Mouse (Mus musculus) forebrain, embryonic 11.5 days (tissue): ENCODE data around the gene Camk1d. TPM values are rescaled to one million over a fixed set of nuclear protein-coding genes. Genes with fewer than 3 reads are reported as not detected.

Experiments used
- ATAC-seq: fragments of 200-750 bp; cut with Nextera tagmentation; replicated peaks from 2 replicates; pipeline ENCODE4 v1.8.0; 2017; ENCODE audit warnings: moderate TSS enrichment; ENCODE audit not compliant: low FRiP score
- DNase-seq: peaks from one replicate; pipeline ENCODE4 v3.0.0-alpha.2; 2017; ENCODE audit warnings: low spot score
- H3K27ac ChIP-seq: fragments of 300-500 bp; sonication (generic); 2 replicates; pipeline ENCODE4 v1.5.1; 2014; ENCODE audit warnings: low read depth, low read length
- H3K27me3 ChIP-seq: fragments of 300-500 bp; sonication (generic); 2 replicates; pipeline ENCODE4 v1.6.1; 2014; ENCODE audit warnings: mild to moderate bottlenecking, low read length, mixed read lengths; ENCODE audit not compliant: control insufficient read depth, insufficient read depth
- H3K36me3 ChIP-seq: fragments of 300-500 bp; sonication (generic); 2 replicates; pipeline ENCODE4 v1.6.1; 2014; ENCODE audit warnings: mild to moderate bottlenecking, low read length, moderate library complexity, mixed read lengths; ENCODE audit not compliant: control insufficient read depth, insufficient read depth
- H3K4me1 ChIP-seq: fragments of 300-500 bp; sonication (generic); replicated peaks from 2 replicates; pipeline ENCODE4 v1.6.1; 2014; ENCODE audit warnings: low read length, mixed read lengths; ENCODE audit not compliant: control insufficient read depth, insufficient read depth
- H3K4me2 ChIP-seq: fragments of 300-500 bp; sonication (generic); 2 replicates; pipeline ENCODE4 v1.6.1; 2014; ENCODE audit warnings: low read depth, mild to moderate bottlenecking, low read length, moderate library complexity, mixed read lengths; ENCODE audit not compliant: severe bottlenecking
- H3K4me3 ChIP-seq: fragments of 300-500 bp; sonication (generic); 2 replicates; pipeline ENCODE4 v1.5.1; 2014; ENCODE audit warnings: low read depth, low read length
- H3K9ac ChIP-seq: fragments of 300-500 bp; sonication (generic); 2 replicates; pipeline ENCODE4 v1.6.1; 2014; ENCODE audit warnings: low read length
- H3K9me3 ChIP-seq: fragments of 300-500 bp; sonication (generic); 2 replicates; pipeline ENCODE4 v1.6.1; 2016; ENCODE audit warnings: low read length, mixed read lengths; ENCODE audit not compliant: control insufficient read depth
- WGBS: fragments of 180-500 bp; shearing (Covaris S2); extraction: QIAGEN DNeasy Blood & Tissue Kit; methylation state at CpG from one replicate; pipeline ENCODE4 v1.1.7; 2014; 5-methylcytosine and 5-hydroxymethylcytosine counted together
- polyA plus RNA-seq: library from polyadenylated mRNA; unstranded; fragments of >200 nt; fragmentation: Nextera tagmentation; extraction: Ambion mirVana; gene quantifications from 2 replicates; pipeline ENCODE4 v1.2.1, GENCODE M21; 2014

The Camk1d gene
- polyA plus RNA-seq, 1 experiment from 2014 or later = 2.2 TPM

- ATAC-seq (no peak), DNase-seq (no peak)
- no peak overlapping the region for H3K4me2 ChIP-seq
- H3K9ac ChIP-seq = no peak overlapping the region
- H3K9me3 ChIP-seq = no peaks in the 10 kb centered on the region
- no peak overlapping the region for H3K27ac ChIP-seq
- WGBS = 66% methylated on average over 9 of the region's 9 CpGs
- H3K4me3 ChIP-seq = no peak overlapping the region
- H3K36me3 ChIP-seq = no peaks in the 10 kb centered on the region
- H3K4me1 ChIP-seq = 0 out of 2 replicates have a peak, but pooled peaks cover 3% of the 10 kb centered on the region
- no peaks in the 10 kb centered on the region for H3K27me3 ChIP-seq
Measured at GRCm38 (mm10) chr2:5577399-5578129, 136.8 kb downstream of the Camk1d start.

- no peaks in the 10 kb centered on the region for H3K36me3 ChIP-seq
- H3K4me2 ChIP-seq = no peak overlapping the region
- DNase-seq (no peak), ATAC-seq (no peak)
- no peak overlapping the region for H3K9ac ChIP-seq
- H3K4me1 ChIP-seq = 0 out of 2 replicates have a peak, but pooled peaks cover 3% of the 10 kb centered on the region
- 78% methylated on average over 10 of the region's 10 CpGs for WGBS
- no peaks in the 10 kb centered on the region for H3K9me3 ChIP-seq
- H3K27me3 ChIP-seq = no peaks in the 10 kb centered on the region
- no peak overlapping the region for H3K4me3 ChIP-seq
- no peak overlapping the region for H3K27ac ChIP-seq
Measured at GRCm38 (mm10) chr2:5572314-5573006, 141.9 kb downstream of the Camk1d start.

- no peak overlapping the region for H3K27ac ChIP-seq
- H3K9ac ChIP-seq = no peak overlapping the region
- H3K4me3 ChIP-seq = no peak overlapping the region
- WGBS = 88% methylated on average over 5 of the region's 5 CpGs
- H3K4me2 ChIP-seq = no peak overlapping the region
- H3K36me3 ChIP-seq = no peaks in the 10 kb centered on the region
- ATAC-seq = no peak
- H3K9me3 ChIP-seq = no peaks in the 10 kb centered on the region
- no peaks in the 10 kb centered on the region for H3K4me1 ChIP-seq
- no peak for DNase-seq
- no peaks in the 10 kb centered on the region for H3K27me3 ChIP-seq
Measured at GRCm38 (mm10) chr2:5566611-5567010, 147.7 kb downstream of the Camk1d start.

- Histone ChIP-seq H3K4me3 (no peak overlapping the region), H3K36me3 (no peaks in the 10 kb centered on the region), H3K4me1 (no peaks in the 10 kb centered on the region), H3K4me2 (no peak overlapping the region), H3K27me3 (no peaks in the 10 kb centered on the region), H3K9ac (no peak overlapping the region), H3K27ac (no peak overlapping the region), H3K9me3 (no peaks in the 10 kb centered on the region)
- ATAC-seq (no peak), DNase-seq (no peak)
- 89% methylated on average over 4 of the region's 4 CpGs for WGBS
Measured at GRCm38 (mm10) chr2:5563685-5564084, 150.6 kb downstream of the Camk1d start.

- H3K4me2 ChIP-seq = no peak overlapping the region
- no peaks in the 10 kb centered on the region for H3K36me3 ChIP-seq
- ATAC-seq (no peak), DNase-seq (no peak)
- H3K9me3 ChIP-seq = no peaks in the 10 kb centered on the region
- no peak overlapping the region for H3K9ac ChIP-seq
- no peaks in the 10 kb centered on the region for H3K4me1 ChIP-seq
- H3K27me3 ChIP-seq = no peaks in the 10 kb centered on the region
- no peak overlapping the region for H3K4me3 ChIP-seq
- 93% methylated on average over 3 of the region's 3 CpGs for WGBS
- H3K27ac ChIP-seq = no peak overlapping the region
Measured at GRCm38 (mm10) chr2:5561446-5561845, 152.9 kb downstream of the Camk1d start.

- no peaks in the 10 kb centered on the region for H3K27me3 ChIP-seq
- no peak overlapping the region for H3K9ac ChIP-seq
- no peaks in the 10 kb centered on the region for H3K4me1 ChIP-seq
- no peak for DNase-seq
- no peak overlapping the region for H3K27ac ChIP-seq
- ATAC-seq = no peak
- H3K4me3 ChIP-seq = no peak overlapping the region
- H3K36me3 ChIP-seq = no peaks in the 10 kb centered on the region
- WGBS = 89% methylated on average over 3 of the region's 3 CpGs
- no peak overlapping the region for H3K4me2 ChIP-seq
- no peaks in the 10 kb centered on the region for H3K9me3 ChIP-seq
Measured at GRCm38 (mm10) chr2:5553264-5553663, 161.1 kb downstream of the Camk1d start.

GRCm38 (mm10) chr2:5551758-5552255 is 162.5 kb downstream of the Camk1d start:
- ATAC-seq = no peak
- no peak overlapping the region for H3K4me3 ChIP-seq
- H3K36me3 ChIP-seq = no peaks in the 10 kb centered on the region
- no peak overlapping the region for H3K4me2 ChIP-seq
- no peak overlapping the region for H3K9ac ChIP-seq
- 94% methylated on average over 5 of the region's 5 CpGs for WGBS
- H3K27me3 ChIP-seq = no peaks in the 10 kb centered on the region
- no peaks in the 10 kb centered on the region for H3K9me3 ChIP-seq
- DNase-seq = no peak
- H3K27ac ChIP-seq = no peak overlapping the region
- no peaks in the 10 kb centered on the region for H3K4me1 ChIP-seq

- H3K9me3 ChIP-seq = no peaks in the 10 kb centered on the region
- DNase-seq (no peak), ATAC-seq (no peak)
- no peaks in the 10 kb centered on the region for H3K27me3 ChIP-seq
- H3K27ac ChIP-seq = no peak overlapping the region
- no peaks in the 10 kb centered on the region for H3K4me1 ChIP-seq
- WGBS = 88% methylated on average over 2 of the region's 2 CpGs
- H3K36me3 ChIP-seq = no peaks in the 10 kb centered on the region
- no peak overlapping the region for H3K4me3 ChIP-seq
- H3K4me2 ChIP-seq = no peak overlapping the region
- no peak overlapping the region for H3K9ac ChIP-seq
Measured at GRCm38 (mm10) chr2:5549334-5549733, 165.0 kb downstream of the Camk1d start.
